Mouse (Mus musculus): Measurements from ENCODE around the gene Sema3d. TPM values are rescaled to one million over a fixed set of nuclear protein-coding genes. Genes with fewer than 3 reads are reported as not detected.

Gene Sema3d
- polyA plus RNA-seq, 1 experiment: 2.4 TPM

GRCm38 (mm10) chr5:12541268-12541667 is 158.1 kb downstream of the Sema3d start:
- 27% methylated on average over 2 of the region's 2 CpGs for WGBS
- DNase-seq: no peak
- TF ChIP-seq CTCF (IDR thresholded peaks at IDR 0.05; ENCODE audit: insufficient read depth, low read length) (no peak), POLR2A (IDR thresholded peaks at IDR 0.05; ENCODE audit: borderline replicate concordance, extremely low read depth, low read depth, low read length) (no peak)
- no peak overlapping the region for H3K4me3 ChIP-seq (replicated peaks; ENCODE audit: extremely low read depth, low read depth, low read length)
- no peaks in the 10 kb centered on the region for H3K4me1 ChIP-seq (ENCODE audit: control insufficient read depth, insufficient read depth, low read length)

DNA sequence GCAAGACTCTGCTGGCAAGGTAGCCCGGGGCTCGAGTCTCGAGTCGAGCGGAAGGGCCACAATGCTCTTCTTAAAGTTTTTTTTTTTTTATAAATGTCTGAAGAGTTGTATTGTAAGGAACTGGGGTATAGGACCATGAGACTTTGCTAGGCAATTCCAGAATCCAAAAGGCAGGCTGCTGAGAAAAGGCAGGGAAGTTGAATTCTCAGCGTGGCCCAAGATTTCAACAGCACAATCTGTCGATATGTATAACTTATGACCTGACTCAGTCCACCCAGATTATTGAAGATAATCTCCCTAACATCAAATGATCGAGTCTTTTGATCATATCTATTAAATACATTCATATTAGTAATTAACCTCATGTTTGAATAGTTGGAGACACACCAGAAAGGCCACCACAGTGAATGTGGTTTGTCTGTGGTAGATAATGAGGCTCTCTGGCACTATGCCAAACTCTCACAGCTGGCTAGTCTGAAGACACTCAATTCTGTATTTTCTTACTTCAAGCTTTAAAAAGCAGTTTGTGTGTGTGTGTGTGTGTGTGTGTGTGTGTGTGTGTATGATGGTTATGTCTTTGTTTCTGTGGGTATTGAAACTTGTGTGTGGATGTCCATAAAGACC is 166.0 kb downstream of the Sema3d start:
- H3K4me3 ChIP-seq (replicated peaks; ENCODE audit: extremely low read depth, low read depth, low read length): no peak overlapping the region
- WGBS: 83% methylated on average over 8 of the region's 8 CpGs
- TF ChIP-seq CTCF (IDR thresholded peaks at IDR 0.05; ENCODE audit: insufficient read depth, low read length): no peak
- no peak for TF ChIP-seq POLR2A (IDR thresholded peaks at IDR 0.05; ENCODE audit: borderline replicate concordance, extremely low read depth, low read depth, low read length)
- no peak for DNase-seq
- no peaks in the 10 kb centered on the region for H3K4me1 ChIP-seq (ENCODE audit: control insufficient read depth, insufficient read depth, low read length)

DNA sequence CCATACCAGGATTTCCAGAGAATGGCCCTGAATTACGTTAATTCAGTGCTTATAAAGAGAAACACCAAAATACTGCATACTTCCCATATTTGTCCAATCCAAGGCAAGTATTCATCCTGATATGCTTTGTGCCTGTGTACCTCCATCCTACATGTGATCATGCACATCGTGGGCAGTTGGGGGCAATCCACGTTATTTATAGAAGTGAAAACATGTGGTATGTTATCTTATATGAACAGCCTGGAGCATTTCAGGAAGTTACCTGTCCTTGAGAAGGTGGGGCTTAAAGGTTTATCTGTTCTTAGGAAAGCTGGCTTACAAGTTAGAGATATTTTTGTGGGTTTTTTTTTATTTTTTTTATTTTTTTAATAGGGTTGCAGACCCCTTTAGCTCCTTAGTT is 172.2 kb downstream of the Sema3d start:
- DNase-seq: no peak
- TF ChIP-seq POLR2A (IDR thresholded peaks at IDR 0.05; ENCODE audit: borderline replicate concordance, extremely low read depth, low read depth, low read length) (no peak), CTCF (IDR thresholded peaks at IDR 0.05; ENCODE audit: insufficient read depth, low read length) (no peak)
- no peak overlapping the region for H3K4me3 ChIP-seq (replicated peaks; ENCODE audit: extremely low read depth, low read depth, low read length)

GRCm38 (mm10) chr5:12557889-12558288 is 174.7 kb downstream of the Sema3d start:
- TF ChIP-seq CTCF (IDR thresholded peaks at IDR 0.05; ENCODE audit: insufficient read depth, low read length) (no peak), POLR2A (IDR thresholded peaks at IDR 0.05; ENCODE audit: borderline replicate concordance, extremely low read depth, low read depth, low read length) (no peak)
- no peak overlapping the region for H3K4me3 ChIP-seq (replicated peaks; ENCODE audit: extremely low read depth, low read depth, low read length)
- H3K4me1 ChIP-seq (ENCODE audit: control insufficient read depth, insufficient read depth, low read length): no peaks in the 10 kb centered on the region
- DNase-seq: no peak
- 34% methylated on average over 2 of the region's 2 CpGs for WGBS

More for the DNA sequence above, 172.2 kb downstream of the Sema3d start:
- no peaks in the 10 kb centered on the region for H3K4me1 ChIP-seq (ENCODE audit: control insufficient read depth, insufficient read depth, low read length)
- WGBS: 69% methylated on average over 3 of the region's 3 CpGs

- TF ChIP-seq CTCF (IDR thresholded peaks at IDR 0.05; ENCODE audit: insufficient read depth, low read length) (no peak), POLR2A (IDR thresholded peaks at IDR 0.05; ENCODE audit: borderline replicate concordance, extremely low read depth, low read depth, low read length) (no peak)
- 30% methylated on average over 2 of the region's 2 CpGs for WGBS
- no peak for DNase-seq
- no peaks in the 10 kb centered on the region; the same call in 1 of the 2 replicates for H3K4me1 ChIP-seq (ENCODE audit: control insufficient read depth, insufficient read depth, low read length)
- no peak overlapping the region for H3K4me3 ChIP-seq (replicated peaks; ENCODE audit: extremely low read depth, low read depth, low read length)
These were observed 178.6 kb downstream of the Sema3d start for GRCm38 (mm10) chr5:12561740-12562139.

DNA sequence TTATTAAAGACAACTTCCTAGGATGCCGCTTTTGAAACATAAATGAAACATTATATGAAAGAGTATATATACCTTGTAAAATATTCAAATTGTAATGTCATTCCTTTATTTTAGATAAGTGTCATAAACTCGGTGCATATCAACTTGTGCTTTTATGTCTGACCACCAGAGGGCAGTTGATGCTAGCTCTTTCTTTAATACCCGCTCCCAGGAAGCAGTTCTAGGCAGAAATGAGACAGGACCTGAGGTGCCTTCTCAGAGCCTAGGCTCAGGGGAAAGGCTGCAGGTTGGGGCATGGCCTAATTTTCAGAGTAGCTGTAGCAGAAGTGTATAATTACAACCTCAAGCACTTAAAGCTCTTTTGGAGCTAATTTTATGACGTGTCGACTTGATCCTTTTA is 179.0 kb downstream of the Sema3d start:
- peak; percentile 20 for DNase-seq
- H3K4me3 ChIP-seq (replicated peaks; ENCODE audit: extremely low read depth, low read depth, low read length): no peak overlapping the region
- 38% methylated on average over 5 of the region's 5 CpGs for WGBS
- TF ChIP-seq CTCF (IDR thresholded peaks at IDR 0.05; ENCODE audit: insufficient read depth, low read length) (peak; percentile 22; the same call in 1 of the 2 replicates), POLR2A (IDR thresholded peaks at IDR 0.05; ENCODE audit: borderline replicate concordance, extremely low read depth, low read depth, low read length) (no peak)
- no peaks in the 10 kb centered on the region; the same call in 1 of the 2 replicates for H3K4me1 ChIP-seq (ENCODE audit: control insufficient read depth, insufficient read depth, low read length)

DNA sequence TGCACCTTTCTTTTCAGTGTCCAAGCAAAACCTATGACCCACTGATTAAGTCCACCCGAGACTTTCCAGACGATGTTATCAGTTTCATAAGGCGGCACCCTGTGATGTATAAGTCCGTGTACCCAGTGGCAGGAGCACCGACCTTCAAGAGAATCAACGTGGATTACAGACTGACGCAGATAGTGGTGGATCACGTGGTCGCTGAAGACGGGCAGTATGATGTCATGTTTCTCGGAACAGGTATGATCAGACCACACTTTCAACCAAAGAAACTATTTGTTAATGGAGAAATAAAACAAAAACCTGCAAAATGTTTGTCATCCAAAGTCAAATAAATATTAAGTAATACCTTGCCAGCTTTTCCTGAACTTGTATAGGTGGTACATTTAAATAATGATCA is 179.9 kb downstream of the Sema3d start:
- TF ChIP-seq POLR2A (IDR thresholded peaks at IDR 0.05; ENCODE audit: borderline replicate concordance, extremely low read depth, low read depth, low read length) (no peak), CTCF (IDR thresholded peaks at IDR 0.05; ENCODE audit: insufficient read depth, low read length) (no peak)
- Histone ChIP-seq H3K4me1 (ENCODE audit: control insufficient read depth, insufficient read depth, low read length) (no peaks in the 10 kb centered on the region; the same call in 1 of the 2 replicates), H3K4me3 (replicated peaks; ENCODE audit: extremely low read depth, low read depth, low read length) (no peak overlapping the region)
- no peak for DNase-seq
- 78% methylated on average over 11 of the region's 11 CpGs for WGBS

- Histone ChIP-seq H3K4me1 (ENCODE audit: control insufficient read depth, insufficient read depth, low read length) (no peaks in the 10 kb centered on the region; the same call in 1 of the 2 replicates), H3K4me3 (replicated peaks; ENCODE audit: extremely low read depth, low read depth, low read length) (no peak overlapping the region)
- no peak for DNase-seq
- TF ChIP-seq CTCF (IDR thresholded peaks at IDR 0.05; ENCODE audit: insufficient read depth, low read length) (no peak), POLR2A (IDR thresholded peaks at IDR 0.05; ENCODE audit: borderline replicate concordance, extremely low read depth, low read depth, low read length) (no peak)
- 70% methylated on average over 2 of the region's 2 CpGs for WGBS
These were observed 181.5 kb downstream of the Sema3d start for GRCm38 (mm10) chr5:12564602-12565220.

GRCm38 (mm10) chr5:12566568-12566967 is 183.4 kb downstream of the Sema3d start:
- WGBS: 53% methylated on average over 1 of the region's 1 CpGs
- Histone ChIP-seq H3K4me3 (replicated peaks; ENCODE audit: extremely low read depth, low read depth, low read length) (no peak overlapping the region), H3K4me1 (ENCODE audit: control insufficient read depth, insufficient read depth, low read length) (no peaks in the 10 kb centered on the region; the same call in 1 of the 2 replicates)
- no peak for DNase-seq
- TF ChIP-seq POLR2A (IDR thresholded peaks at IDR 0.05; ENCODE audit: borderline replicate concordance, extremely low read depth, low read depth, low read length) (no peak), CTCF (IDR thresholded peaks at IDR 0.05; ENCODE audit: insufficient read depth, low read length) (no peak)

DNA sequence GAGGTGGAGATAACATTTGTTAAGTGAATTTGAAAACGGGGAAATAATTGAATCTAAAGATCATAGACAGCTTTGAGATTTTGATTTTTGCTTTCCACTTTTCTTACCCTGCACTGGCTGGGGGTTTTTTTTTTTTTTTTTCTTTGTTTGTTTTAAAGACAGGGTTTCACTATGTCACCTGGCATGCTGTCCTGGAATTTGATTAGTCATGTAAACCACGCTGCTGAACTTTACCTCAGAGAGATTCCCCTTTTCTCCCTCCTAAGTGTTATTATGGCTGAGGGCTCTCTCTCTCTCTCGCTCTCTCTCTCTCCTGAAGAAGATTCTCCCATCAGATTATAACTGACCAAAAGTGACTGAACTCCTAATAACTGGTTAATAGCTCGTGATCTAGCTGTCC is 191.4 kb downstream of the Sema3d start:
- no peaks in the 10 kb centered on the region for H3K4me1 ChIP-seq (ENCODE audit: control insufficient read depth, insufficient read depth, low read length)
- no peak for TF ChIP-seq CTCF (IDR thresholded peaks at IDR 0.05; ENCODE audit: insufficient read depth, low read length)
- TF ChIP-seq POLR2A (IDR thresholded peaks at IDR 0.05; ENCODE audit: borderline replicate concordance, extremely low read depth, low read depth, low read length): no peak
- 58% methylated on average over 4 of the region's 4 CpGs for WGBS
- H3K4me3 ChIP-seq (replicated peaks; ENCODE audit: extremely low read depth, low read depth, low read length): no peak overlapping the region
- no peak for DNase-seq

Data from lung, adult 2 months (tissue).